Mouse (Mus musculus) urinary bladder, postnatal 10 days (tissue): ENCODE results near the gene Strbp.
A peak's percentile ranks its signal among the peaks of the same experiment; 100 is the strongest.

ENCODE experiments used
- DNase-seq: peaks from one replicate; pipeline ENCODE4 v3.0.0; 2022; ENCODE audit warnings: low spot score

The Strbp gene

GRCm38 (mm10) chr2:37702301-37703172, 1.1 kb downstream of the Strbp start:
- DNase-seq, result peak; percentile 10

DNA sequence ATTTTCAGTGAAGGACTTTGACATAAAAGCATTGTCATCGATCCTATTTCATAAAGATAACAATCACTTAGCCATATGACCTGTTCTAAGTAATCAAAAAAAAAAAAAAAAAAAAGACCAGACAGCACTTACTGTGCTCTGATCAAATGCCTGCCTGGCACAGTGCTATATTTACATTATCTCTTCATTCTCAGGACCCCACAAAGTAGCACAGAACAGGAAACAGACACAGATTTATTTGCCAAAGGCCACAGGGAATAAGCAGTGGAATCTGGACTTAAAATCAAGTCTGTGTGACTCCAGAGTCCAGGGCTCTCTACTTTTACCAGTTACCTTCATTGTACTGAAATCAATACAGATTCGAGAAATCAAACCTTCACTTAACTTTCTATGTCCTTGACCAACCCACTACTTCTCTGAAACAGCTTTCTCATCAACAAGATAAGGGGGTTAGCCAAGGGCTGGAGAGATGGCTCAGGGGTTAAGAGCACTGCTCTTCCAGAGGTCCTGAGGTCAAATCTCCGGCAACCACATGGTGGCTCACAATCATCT, 14.5 kb downstream of the Strbp start:
- no peak for DNase-seq

GRCm38 (mm10) chr2:37687031-37687430, 16.6 kb downstream of the Strbp start:
- DNase-seq, result no peak

GRCm38 (mm10) chr2:37684864-37685263, 18.8 kb downstream of the Strbp start:
- no peak for DNase-seq

DNA sequence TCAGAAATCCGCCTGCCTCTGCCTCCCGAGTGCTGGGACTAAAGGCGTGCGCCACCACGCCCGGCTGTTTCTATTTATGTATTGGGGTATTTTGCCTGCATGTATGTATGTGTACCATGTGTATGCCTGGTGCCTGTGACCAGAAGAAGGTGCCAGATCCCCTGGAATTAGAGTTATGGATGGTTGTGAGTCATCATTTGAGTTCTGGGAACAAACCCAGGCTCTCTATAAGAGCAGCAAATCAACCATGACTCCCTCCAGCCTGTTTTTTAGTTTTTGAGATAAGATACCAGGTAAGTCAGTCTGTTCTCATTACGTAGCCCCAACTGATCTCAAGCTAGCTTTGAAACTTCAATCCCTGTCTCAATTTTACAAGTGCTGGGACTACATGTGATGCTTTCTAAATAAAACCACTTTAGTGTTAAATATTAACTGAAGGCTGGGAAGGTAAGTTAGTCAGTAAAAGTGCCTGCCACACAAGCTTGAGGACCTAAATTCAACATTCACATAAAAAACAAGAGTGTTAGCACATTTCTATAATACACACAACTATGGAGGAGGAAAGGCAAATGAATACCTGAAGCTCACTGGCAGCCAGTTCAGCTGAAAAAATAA, 21.4 kb downstream of the Strbp start:
- DNase-seq, result no peak

GRCm38 (mm10) chr2:37651086-37651485, 52.6 kb downstream of the Strbp start:
- DNase-seq, result no peak

DNA sequence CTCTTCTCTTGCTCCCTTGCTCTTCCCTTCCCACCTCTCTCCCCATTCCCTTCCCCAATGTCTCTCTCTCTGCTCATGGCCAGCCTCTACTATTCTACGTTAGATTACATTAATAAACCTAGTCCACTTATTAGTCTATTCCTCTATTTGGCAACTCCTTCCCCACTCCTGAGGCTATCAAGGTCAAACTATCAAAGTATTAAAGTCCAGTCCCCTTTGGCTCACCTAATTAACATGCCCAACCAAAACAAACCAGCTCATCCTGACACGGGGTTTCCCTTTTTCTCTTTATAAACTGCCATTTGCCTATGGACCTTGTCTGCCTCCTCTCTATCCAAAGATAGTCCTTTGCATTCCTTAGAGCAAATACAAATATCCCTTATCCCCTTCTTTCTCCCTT, 54.1 kb downstream of the Strbp start:
- no peak for DNase-seq

- no peak for DNase-seq
Observed at GRCm38 (mm10) chr2:37648966-37649365, 54.7 kb downstream of the Strbp start.

DNA sequence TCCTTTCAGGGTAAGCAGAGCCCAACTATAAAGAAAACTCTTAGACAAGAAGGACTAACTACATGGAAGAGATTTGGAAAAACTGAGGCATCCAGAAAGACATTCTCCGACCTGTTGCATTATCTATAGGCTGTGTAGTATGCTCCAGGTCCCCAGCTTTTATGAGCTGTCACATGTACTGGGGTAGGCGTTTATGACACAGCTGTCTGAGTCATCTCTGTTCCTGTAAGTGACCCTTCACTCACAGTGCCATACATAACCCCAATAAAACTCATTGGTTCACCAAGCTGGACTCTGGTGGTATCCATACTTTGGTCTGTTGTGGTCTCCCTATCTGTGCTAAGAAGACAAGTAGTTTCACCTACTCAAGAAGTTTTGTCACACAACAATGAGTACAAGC, 80.3 kb downstream of the Strbp start:
- no peak for DNase-seq

DNA sequence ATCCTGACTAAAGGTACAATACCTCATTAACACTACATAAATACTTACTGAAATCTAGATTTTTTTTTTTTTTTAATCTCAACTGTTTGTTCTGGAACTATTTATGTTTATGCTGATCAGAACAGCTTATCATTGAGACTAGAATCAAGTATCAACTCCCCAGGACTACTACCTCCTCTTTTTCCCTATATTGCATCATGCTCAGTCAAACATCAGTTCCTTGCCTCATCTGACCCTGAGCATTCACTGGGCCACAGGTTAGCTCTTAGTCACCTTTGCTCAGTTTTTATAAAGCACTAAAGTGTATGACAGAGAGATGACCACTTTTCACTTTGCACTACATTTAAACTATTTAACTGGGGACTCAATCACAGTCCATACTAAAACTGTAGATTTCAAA, 115.7 kb downstream of the Strbp start:
- DNase-seq, result no peak

DNA sequence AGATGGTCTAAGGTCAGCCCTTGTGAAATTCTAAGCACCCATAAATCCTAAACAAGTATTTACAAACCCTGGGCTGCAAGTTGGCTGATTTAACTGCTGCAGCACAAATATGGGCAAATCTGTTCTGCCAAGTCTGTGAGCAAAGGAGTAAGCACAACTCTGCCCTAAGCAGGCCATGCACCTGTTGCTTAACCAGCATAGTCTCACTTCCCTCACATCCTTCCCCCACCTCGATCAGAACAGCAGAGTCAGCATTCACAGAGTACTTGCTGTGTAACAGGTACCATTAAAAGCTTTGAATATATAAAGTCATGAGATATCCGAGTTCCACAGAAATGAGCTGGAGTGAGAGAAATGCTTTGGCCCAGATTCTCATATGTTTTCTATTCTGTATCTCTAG, 125.5 kb downstream of the Strbp start:
- DNase-seq, result no peak

- DNase-seq, result no peak
Observed at GRCm38 (mm10) chr2:37576661-37577060, 127.0 kb downstream of the Strbp start.

GRCm38 (mm10) chr2:37572141-37572540, 131.5 kb downstream of the Strbp start:
- no peak for DNase-seq

DNA sequence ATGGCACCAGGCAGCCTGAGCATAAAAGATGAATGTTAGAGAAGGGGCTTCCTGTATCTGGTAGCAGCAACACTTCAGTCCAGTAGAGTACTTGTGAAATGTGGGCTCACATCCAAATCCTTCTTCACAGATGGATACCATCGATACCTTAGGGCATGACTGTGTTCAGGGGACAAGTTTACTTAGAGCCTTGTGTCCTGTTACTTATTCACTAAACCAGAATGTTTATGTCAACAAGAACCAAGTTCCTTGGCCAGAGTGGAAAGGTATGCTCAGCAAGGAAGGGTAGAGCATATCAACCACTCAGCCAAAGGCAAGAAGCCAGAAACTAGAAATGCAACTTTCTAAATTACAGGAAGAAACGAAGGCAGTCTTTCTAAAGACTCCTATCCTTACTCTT, 133.0 kb downstream of the Strbp start:
- no peak for DNase-seq

DNA sequence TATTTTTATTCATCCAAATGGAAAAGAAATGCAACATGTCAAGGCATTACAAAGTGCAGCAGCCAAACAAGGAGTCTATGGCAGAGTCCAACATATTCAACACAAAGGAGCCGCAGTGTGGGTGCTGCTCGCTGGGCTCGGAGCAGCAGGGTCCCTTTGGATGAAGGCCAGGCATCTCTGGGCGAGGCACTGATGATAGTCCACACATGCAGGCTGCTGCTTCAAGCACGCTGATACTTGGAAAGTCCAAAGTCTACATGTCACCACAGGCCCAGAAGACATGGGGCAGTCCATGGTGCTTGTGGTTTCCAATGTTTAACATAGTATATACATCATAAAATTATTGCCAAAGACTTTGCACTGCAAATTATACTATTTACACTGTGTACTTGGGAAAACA, 133.8 kb downstream of the Strbp start:
- DNase-seq, result no peak

- DNase-seq, result no peak
Observed at GRCm38 (mm10) chr2:37566035-37566434, 137.6 kb downstream of the Strbp start.

DNA sequence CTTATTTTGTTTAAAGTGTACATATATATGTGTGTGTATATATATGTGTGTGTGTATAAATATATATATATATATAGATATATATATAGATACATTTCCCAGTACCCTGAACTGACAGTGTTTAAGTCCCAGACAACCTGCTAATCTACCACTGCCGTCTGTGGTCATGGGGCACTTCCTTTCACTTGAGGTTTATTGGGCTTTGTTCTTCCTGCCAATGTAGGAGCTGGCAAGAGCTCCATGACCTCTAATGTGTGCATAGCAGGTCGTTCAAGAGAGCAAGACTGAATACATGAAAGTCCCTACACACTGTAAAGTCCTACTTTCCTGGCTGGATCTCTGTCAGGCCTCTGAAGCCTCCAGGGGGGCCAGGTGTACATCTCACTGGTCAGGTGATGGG, 138.1 kb downstream of the Strbp start:
- no peak for DNase-seq

GRCm38 (mm10) chr2:37556366-37556765, 147.3 kb downstream of the Strbp start:
- no peak for DNase-seq

GRCm38 (mm10) chr2:37549346-37550012, 154.2 kb downstream of the Strbp start:
- no peak for DNase-seq

GRCm38 (mm10) chr2:37531639-37532038, 172.0 kb downstream of the Strbp start:
- no peak for DNase-seq

- DNase-seq, result no peak
Observed at GRCm38 (mm10) chr2:37530766-37531165, 172.9 kb downstream of the Strbp start.

DNA sequence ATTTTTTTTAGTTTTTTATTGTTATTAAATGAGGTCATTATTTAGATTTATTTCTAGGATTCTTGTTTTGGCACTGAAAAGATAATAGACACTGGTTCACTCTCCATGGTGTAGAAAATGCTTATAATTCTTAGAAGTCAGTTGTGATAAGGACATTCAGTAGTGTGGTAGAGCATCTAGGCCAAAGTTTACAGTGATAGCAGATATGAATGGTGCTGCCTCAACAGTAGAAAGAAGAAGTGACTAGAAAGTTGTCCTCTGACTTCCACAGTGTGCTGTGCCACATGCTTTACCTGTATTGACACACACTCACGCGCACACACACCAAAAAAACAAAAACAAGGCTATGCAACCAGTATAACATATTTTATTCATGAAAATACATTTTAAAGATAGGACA, 174.3 kb downstream of the Strbp start:
- DNase-seq, result no peak

DNA sequence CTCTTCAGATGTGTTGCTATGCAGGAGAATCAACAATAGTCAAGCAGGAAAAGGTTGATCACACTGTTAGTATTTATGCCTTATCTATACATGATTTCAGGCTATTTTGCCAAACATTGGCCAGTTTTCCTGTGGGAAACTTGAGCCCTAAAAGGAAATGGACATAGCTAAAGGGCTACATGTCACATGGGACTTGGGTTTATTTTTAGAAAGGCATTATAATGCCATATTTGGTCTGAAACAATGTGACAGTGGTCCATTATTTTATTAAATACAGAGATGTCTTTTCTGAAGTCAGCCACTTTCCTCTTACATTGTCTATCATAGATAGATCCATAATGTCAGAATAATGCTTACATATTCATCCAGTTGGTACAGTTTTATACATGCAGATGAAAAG, 176.1 kb downstream of the Strbp start:
- no peak for DNase-seq
